Mouse (Mus musculus) brown adipose tissue, adult 24 weeks (tissue): ENCODE measurements around the gene Ccm2l. TPM values are rescaled to one million over a fixed set of nuclear protein-coding genes. Genes with fewer than 3 reads are reported as not detected.

Experiments used
- H3K27ac ChIP-seq: fragments of 200-500 bp; replicated peaks from 2 replicates; pipeline ENCODE4 v1.5.1; 2012; ENCODE audit warnings: low read depth, mild to moderate bottlenecking, low read length
- H3K4me1 ChIP-seq: fragments of 200-500 bp; 2 replicates; pipeline ENCODE4 v1.6.1; 2012; ENCODE audit warnings: low read length, mixed read lengths; ENCODE audit not compliant: control insufficient read depth, insufficient read depth, insufficient read length
- H3K4me3 ChIP-seq: fragments of 200-500 bp; 2 replicates; pipeline ENCODE4 v1.5.1; 2012; ENCODE audit warnings: low read depth, mild to moderate bottlenecking, low read length, moderate library complexity; ENCODE audit not compliant: insufficient read depth
- polyA plus RNA-seq: library from polyadenylated mRNA; stranded (reverse); fragments of >200 nt; gene quantifications from 2 replicates; pipeline ENCODE4 v1.2.4, GENCODE M21; 2012; ENCODE audit not compliant: missing spikeins, insufficient read depth, insufficient read length

Ccm2l gene
- polyA plus RNA-seq, 1 experiment, result 4.5 TPM

DNA sequence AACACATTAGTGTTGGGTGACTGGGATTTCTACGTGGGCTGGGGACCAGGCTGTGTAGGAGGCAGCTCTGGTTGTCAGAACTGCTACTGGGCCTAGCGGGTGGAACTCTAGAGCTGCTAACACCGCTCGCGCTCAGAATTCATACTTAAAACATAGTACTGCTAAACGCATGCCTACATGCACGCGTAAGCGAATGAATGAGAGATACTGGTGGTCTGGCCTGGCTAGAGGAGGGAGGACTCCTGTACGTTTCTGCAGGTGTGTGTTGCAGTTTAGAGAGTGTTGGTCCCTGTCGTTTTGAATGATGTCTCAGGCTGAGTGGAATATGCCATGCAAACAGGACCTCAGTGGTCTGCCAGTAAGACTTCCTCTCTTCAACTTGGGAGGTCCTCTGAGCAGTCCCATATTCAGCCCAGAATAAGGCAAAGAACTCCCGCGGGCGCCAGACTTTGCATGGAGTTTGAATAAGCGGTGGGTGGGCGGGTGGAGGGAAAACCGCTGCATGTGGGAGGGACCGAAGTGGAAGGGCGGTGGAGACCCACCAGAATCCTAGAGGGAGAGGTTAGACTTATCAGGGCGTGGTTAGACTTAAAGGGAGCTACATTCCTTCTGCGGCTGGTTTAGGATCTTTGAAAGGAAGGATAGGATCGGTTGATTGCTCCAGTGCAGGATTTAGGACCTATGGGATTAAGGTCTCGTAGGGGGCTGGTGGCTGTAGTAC, 41.5 kb downstream of the Ccm2l start:
- H3K4me1 ChIP-seq, result no peaks in the 10 kb centered on the region
- no peak overlapping the region for H3K27ac ChIP-seq
- H3K4me3 ChIP-seq, result no peak overlapping the region

- H3K4me3 ChIP-seq, result no peak overlapping the region
Observed at GRCm38 (mm10) chr2:153107802-153108201, 42.0 kb downstream of the Ccm2l start.

DNA sequence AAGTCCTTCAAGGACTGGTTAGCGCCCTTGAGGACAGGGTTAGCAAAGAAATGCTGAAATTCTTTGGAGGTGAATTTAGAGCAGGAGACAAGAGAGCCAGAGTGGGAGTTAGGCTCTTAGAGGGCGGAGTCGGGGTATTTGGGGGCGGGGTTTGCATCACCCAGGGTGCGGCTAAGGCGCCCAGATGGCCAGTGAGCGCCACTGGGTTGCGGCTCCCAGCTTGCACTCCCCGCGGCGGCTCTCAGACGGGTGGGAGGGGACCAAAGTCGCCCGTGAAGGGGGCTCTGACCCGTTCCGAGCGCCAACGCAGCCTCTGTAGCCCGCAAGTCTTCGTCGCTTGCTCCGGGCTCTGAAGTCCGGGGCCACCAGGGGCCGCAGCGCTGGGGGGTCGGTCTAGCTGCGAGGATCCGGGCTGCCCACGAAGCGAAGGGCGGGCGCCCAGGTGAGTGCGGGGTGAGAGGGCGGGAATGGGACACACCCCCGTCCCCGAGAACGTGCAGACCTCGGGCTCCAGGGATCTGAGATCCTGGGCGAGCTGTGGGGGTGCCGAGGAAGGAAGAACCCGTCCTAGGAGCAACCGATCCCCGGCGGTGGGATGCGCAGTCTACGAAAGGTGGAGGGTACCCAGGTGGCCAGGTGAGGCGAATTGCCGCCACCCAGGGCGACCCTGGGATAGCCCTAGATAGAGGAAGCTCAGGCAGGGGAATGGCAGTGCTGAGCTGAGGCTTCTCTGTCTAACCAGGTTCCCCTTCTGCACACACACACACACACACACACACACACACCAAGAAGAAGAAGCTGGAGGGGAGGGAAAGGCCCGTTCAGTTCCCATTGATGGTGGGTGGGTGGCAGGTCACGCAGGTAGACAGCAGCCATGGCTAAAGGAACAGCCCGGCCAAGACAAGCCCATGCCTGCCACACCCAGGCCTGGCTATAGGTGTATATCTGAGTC, 42.8 kb downstream of the Ccm2l start, which contains the start of gene Hck:
TSS of gene Hck (plus strand) at position 156 of the 952 bp plus-strand sequence.
- Histone ChIP-seq H3K27ac (no peak within 1 kb of the TSS), H3K4me1 (no peaks in the 10 kb centered on the region), H3K4me3 (peak within 1 kb of the TSS; percentile 52)

More at GRCm38 (mm10) chr2:153107802-153108201, 42.0 kb downstream of the Ccm2l start:
- Histone ChIP-seq H3K27ac (no peak overlapping the region), H3K4me1 (no peaks in the 10 kb centered on the region)

DNA sequence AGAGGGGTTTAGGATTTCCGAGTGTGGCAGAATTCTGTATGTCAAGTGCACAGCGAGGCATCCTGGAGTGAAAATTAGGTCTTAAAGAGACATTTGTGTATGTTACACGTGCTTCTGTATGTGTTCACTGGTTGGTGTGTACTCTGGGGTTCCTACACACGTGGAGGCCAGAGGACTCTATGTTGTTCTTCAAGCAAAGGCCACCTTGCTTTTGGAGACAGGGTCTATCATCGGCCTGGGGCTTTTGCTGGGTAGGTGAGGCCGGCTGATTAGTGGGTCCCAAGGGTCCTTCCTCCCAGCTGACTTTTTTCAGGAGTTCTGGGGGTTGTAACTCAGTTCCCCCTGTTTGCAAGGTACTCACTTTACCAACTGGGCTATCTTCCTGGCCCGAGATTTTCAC, 43.8 kb downstream of the Ccm2l start:
- Histone ChIP-seq H3K27ac (no peak overlapping the region), H3K4me3 (no peak overlapping the region), H3K4me1 (no peaks in the 10 kb centered on the region)

GRCm38 (mm10) chr2:153111298-153111697, 45.5 kb downstream of the Ccm2l start:
- H3K4me3 ChIP-seq, result no peak overlapping the region
- no peak overlapping the region for H3K27ac ChIP-seq
- no peaks in the 10 kb centered on the region for H3K4me1 ChIP-seq

DNA sequence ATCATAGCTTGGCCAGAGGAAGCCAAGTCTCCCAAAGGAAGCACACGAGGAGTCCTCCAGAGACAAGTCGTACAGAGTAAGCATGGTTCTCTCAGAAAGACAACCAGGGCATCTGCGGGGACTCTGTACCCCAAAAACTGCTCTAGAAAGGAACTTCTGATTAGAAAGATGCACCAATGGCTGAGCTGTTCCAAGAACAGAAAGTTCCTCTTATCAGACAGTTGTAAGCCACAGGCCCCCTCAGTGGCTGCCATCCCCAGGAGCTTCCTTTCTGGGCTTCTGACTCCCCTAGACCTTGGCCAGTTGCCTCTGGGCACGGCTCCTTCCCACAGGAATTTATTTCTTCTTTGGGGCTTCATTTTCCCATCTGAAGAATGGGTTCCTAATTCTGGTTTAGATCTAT, 49.9 kb downstream of the Ccm2l start:
- H3K4me1 ChIP-seq, result no peaks in the 10 kb centered on the region
- H3K27ac ChIP-seq, result no peak overlapping the region
- H3K4me3 ChIP-seq, result no peak overlapping the region

DNA sequence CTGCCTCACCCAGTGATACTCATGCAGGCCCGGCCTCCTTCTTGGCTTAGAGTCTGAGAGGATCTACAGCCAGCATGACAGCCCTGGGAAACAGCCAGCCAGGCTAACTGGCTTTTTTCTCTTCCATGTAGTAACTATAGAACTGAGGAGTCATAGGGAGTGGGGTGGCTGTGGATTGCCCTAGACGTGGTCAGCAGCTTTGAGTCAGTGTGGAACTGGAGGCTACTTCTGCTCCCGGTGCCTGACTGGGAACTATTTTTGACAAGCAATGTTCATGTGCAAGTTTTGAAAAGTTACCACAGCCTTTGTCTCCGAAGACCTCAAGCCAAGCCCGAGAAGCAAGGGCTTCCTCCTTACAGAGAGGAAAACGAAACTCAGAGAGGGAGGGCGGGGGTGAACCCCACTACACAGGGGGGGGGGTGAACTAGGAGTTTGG, 51.3 kb downstream of the Ccm2l start:
- no peaks in the 10 kb centered on the region for H3K4me1 ChIP-seq
- H3K27ac ChIP-seq, result no peak overlapping the region
- H3K4me3 ChIP-seq, result no peak overlapping the region

- H3K4me1 ChIP-seq, result no peaks in the 10 kb centered on the region
- H3K4me3 ChIP-seq, result no peak overlapping the region
- H3K27ac ChIP-seq, result no peak overlapping the region
Observed at GRCm38 (mm10) chr2:153119488-153119887, 53.7 kb downstream of the Ccm2l start.

- Histone ChIP-seq H3K27ac (no peak overlapping the region), H3K4me3 (no peak overlapping the region), H3K4me1 (no peaks in the 10 kb centered on the region)
Observed at GRCm38 (mm10) chr2:153120126-153120525, 54.4 kb downstream of the Ccm2l start.

DNA sequence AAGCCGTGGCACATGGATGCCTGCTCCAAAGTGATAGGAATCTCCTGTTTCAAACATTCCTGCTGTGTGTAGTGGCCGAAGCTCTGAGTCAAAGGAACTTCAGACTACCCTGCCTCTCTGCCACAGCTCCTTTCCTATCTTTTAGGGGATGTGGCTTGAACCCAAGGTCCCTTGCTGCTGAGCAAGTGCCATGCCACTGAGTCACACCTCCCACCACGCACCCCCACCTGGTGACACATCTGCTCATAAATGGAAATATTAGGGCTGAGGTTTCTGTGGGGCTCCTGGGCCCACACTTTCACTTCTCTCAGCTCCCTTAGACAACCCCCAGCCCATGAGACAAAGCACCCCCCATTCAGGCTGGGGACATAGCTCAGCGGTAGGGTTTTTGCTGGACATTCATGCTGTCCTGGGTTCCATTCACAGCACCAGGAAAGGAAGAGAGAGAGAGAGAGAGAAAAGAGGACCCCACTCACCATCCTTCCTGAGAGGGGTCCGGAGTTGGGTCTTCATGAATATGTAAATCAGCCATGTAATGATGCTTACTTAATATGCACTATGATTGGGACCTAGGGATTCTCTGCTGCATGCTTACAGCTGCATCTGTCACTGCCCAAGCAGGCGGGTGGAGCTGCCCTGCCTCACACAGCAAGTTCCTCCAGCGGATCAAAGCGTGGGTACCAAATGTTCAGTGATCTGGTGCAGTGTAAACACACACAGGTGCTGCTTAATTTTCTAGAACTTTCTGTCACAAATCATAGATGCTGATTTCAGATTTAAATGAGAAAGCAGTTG, 56.3 kb downstream of the Ccm2l start:
- Histone ChIP-seq H3K27ac (no peak overlapping the region), H3K4me3 (no peak overlapping the region), H3K4me1 (no peaks in the 10 kb centered on the region; the same call in 1 of the 2 replicates)

- Histone ChIP-seq H3K4me1 (no peaks in the 10 kb centered on the region; the same call in 1 of the 2 replicates), H3K4me3 (no peak overlapping the region), H3K27ac (peak overlapping the region; percentile 35; the same call in 1 of the 2 replicates)
Observed at GRCm38 (mm10) chr2:153122701-153123100, 56.9 kb downstream of the Ccm2l start.

GRCm38 (mm10) chr2:153125875-153126274, 60.1 kb downstream of the Ccm2l start:
- no peak overlapping the region for H3K4me3 ChIP-seq
- H3K4me1 ChIP-seq, result no peaks in the 10 kb centered on the region; the same call in 1 of the 2 replicates
- H3K27ac ChIP-seq, result no peak overlapping the region

GRCm38 (mm10) chr2:153131019-153131418, 65.3 kb downstream of the Ccm2l start:
- H3K4me3 ChIP-seq, result no peak overlapping the region

More at GRCm38 (mm10) chr2:153131019-153131418, 65.3 kb downstream of the Ccm2l start:
- Histone ChIP-seq H3K27ac (no peak overlapping the region), H3K4me1 (no peaks in the 10 kb centered on the region; the same call in 1 of the 2 replicates)
